Mouse (Mus musculus): ENCODE results near the gene Serpina3b.

Serpina3b gene

GRCm38 (mm10) chr12:104153656-104154055 lies 25.9 kb downstream of the Serpina3b start, which contains the start of gene Serpina3c:
Gene Serpina3c (minus strand): TSS chr12:104153870.
- ChIA-PET CTCF (no interaction called here), POLR2A (no interaction called here)

DNA sequence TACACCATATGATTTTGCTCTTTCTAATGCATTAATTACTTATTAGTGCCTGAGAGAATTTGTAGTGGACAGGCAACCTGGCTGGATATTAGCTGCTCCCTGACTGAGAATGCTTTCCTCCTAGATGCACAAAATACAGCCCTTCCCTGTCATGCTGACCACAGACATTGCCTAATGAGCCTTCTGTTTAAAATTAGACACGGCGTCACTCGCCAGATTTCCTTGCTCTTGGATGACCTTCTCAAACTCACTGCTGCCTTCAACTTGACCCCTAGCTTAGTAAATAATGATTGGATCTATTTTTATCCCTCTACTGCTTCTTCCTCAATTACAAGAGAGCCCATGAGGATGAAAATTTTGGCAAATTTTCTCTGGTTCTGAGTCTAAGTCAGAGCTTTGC lies 47.0 kb downstream of the Serpina3b start:
- POLR2A ChIA-PET: no interaction called here

DNA sequence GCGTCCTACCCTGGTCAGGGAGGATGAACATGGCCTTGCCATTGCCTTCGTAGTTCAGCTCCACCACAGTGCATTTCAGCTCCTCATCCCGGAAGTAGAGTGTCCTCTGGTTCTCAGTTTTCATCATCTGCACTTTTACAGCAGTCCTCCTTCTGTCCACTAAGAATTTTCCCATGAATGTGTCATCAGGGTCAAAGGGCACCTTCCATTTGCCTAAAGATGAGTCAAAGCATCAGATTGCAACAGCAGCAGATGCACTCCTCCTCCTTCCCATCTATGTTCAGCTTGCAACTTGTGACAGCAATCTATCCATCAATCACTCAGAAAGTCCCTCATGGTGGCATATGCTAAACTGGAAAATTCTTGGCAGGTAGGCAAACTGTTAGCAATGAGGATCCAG lies 47.8 kb downstream of the Serpina3b start:
- CTCF ChIA-PET: no interaction called here
- POLR2A ChIA-PET: no interaction called here

More for the DNA sequence above, 47.0 kb downstream of the Serpina3b start:
- CTCF ChIA-PET: no interaction called here

GRCm38 (mm10) chr12:104178577-104178976 lies 50.8 kb downstream of the Serpina3b start:
- ChIA-PET POLR2A (no interaction called here), CTCF (no interaction called here)

DNA sequence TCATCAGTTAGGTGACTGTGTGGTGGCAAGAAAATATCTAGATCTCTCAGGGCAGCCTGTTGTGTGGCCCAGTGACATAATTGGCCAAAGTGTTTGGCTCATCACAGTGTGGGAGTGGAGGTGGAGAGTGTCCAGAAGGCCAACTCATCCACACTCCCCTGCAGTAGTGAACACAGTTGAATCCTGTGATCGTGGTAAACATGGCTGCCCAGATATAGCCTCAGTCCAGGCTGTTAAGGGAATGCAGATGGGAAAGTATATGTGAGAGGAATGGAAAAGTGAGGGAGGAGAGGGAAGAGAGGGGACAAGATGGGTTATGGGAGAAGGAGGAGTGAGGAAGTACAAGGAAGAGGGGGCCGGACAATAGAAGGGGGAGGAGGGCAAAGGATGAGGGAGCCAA lies 51.2 kb downstream of the Serpina3b start:
- ChIA-PET CTCF (no interaction called here), POLR2A (no interaction called here)

DNA sequence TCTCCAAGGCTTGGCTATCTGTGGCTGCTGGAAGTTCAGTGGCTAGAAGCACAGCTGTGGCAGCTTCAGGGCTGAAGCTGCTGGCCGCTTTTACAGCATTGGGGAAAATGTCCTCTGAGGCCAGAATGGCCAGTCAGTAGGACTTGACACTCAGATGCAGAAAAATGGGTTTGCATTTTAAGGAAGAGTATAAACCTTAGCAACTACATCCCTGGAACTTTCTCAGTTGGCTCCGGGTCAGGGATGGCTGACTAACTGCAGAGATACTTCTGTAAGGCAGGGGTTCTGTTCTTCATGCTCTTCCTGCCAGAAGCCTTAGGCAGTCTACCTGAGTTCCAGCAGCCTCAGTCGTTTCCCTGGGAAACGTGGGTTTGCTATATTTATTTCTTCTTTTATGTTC lies 57.2 kb downstream of the Serpina3b start:
- POLR2A ChIA-PET: interaction anchor here in 1 of 4 experiments (0.6 kb wide), 1 partner anchor 755 kb away, joined by 3 read pairs; no protein-coding TSS in a partner anchor

GRCm38 (mm10) chr12:104186041-104186581 lies 58.3 kb downstream of the Serpina3b start:
- ChIA-PET CTCF (no interaction called here), POLR2A (no interaction called here)

More for the DNA sequence above, 57.2 kb downstream of the Serpina3b start:
- CTCF ChIA-PET: no interaction called here
